Mouse (Mus musculus): ENCODE results near the gene S100a9. TPM values are rescaled to one million over a fixed set of nuclear protein-coding genes. Genes with fewer than 3 reads are reported as not detected.
A peak's percentile ranks its signal among the peaks of the same experiment; 100 is the strongest.

S100a9 gene
- 292 and 431 TPM in 2 replicates for polyA plus RNA-seq (2012; rRNA removed)
- 583 and 836 TPM in 2 replicates for polyA plus RNA-seq (2014; fragmentation: Nextera tagmentation; extraction: Ambion mirVana)

- DNase-seq (ENCODE audit: low read depth in 3 of 3, low spot score in 3 of 3) (peak in 2 of 3 experiments; percentile 10 to 15), ATAC-seq (ENCODE audit: insufficient read depth) (no peak)
- H3K4me2 ChIP-seq (ENCODE audit: low read depth) = no peak within 1 kb of the TSS
- H3K27me3 ChIP-seq (ENCODE audit: control insufficient read depth, insufficient read depth, low read length) = no peaks in the 10 kb centered on the region
- no peaks in the 10 kb centered on the region for H3K36me3 ChIP-seq (replicated peaks; ENCODE audit: control insufficient read depth, insufficient read depth, low read depth)
- H3K4me1 ChIP-seq (replicated peaks; ENCODE audit: control insufficient read depth in 2 of 2, insufficient read depth in 2 of 2, low read length in 1 of 2) = no peaks in the 10 kb centered on the region
- 22% methylated on average over 3 of the region's 3 CpGs for WGBS (ENCODE audit: insufficient replicate concordance)
- no peaks in the 10 kb centered on the region for H3K9me3 ChIP-seq (ENCODE audit: control insufficient read depth, low read length)
- TF ChIP-seq CTCF (IDR thresholded peaks at IDR 0.05; ENCODE audit: low read depth) (no peak), EP300 (IDR thresholded peaks at IDR 0.05; ENCODE audit: low read depth) (no peak)
- H3K4me3 ChIP-seq (ENCODE audit: insufficient read depth in 1 of 2, low read depth in 2 of 2, low read length in 2 of 2) = no peak within 1 kb of the TSS
- H3K27ac ChIP-seq = no peak within 1 kb of the TSS
- H3K9ac ChIP-seq (replicated peaks) = no peak within 1 kb of the TSS
Observed at GRCm38 (mm10) chr3:90695613-90696012, at the start of gene S100a9. TSS of gene S100a9 (minus strand) at chr3:90695721.

GRCm38 (mm10) chr3:90726606-90727005, 31.1 kb upstream of the S100a9 start, which contains the start of gene Pglyrp4:
TSS of gene Pglyrp4 (plus strand) at chr3:90726906.
- no peaks in the 10 kb centered on the region for H3K36me3 ChIP-seq (replicated peaks; ENCODE audit: control insufficient read depth, insufficient read depth, low read depth)
- DNase-seq (ENCODE audit: low read depth in 3 of 3, low spot score in 3 of 3) = no peak

GRCm38 (mm10) chr3:90709591-90710460, 14.3 kb upstream of the S100a9 start:
- Histone ChIP-seq H3K9me3 (ENCODE audit: control insufficient read depth, low read length) (no peaks in the 10 kb centered on the region), H3K4me1 (replicated peaks; ENCODE audit: control insufficient read depth in 2 of 2, insufficient read depth in 2 of 2, low read length in 1 of 2) (no peaks in the 10 kb centered on the region), H3K4me2 (ENCODE audit: low read depth) (no peak overlapping the region), H3K36me3 (replicated peaks; ENCODE audit: control insufficient read depth, insufficient read depth, low read depth) (no peaks in the 10 kb centered on the region), H3K9ac (replicated peaks) (no peak overlapping the region), H3K4me3 (ENCODE audit: insufficient read depth in 1 of 2, low read depth in 2 of 2, low read length in 2 of 2) (no peak overlapping the region), H3K27me3 (ENCODE audit: control insufficient read depth, insufficient read depth, low read length) (no peaks in the 10 kb centered on the region), H3K27ac (no peak overlapping the region)
- 31% methylated on average over 12 of the region's 12 CpGs for WGBS (ENCODE audit: insufficient replicate concordance)
- DNase-seq (ENCODE audit: low read depth in 3 of 3, low spot score in 3 of 3) (peak; percentile 51 to 64 (median 52)), ATAC-seq (ENCODE audit: insufficient read depth) (no peak)
- TF ChIP-seq EP300 (IDR thresholded peaks at IDR 0.05; ENCODE audit: low read depth) (no peak), CTCF (IDR thresholded peaks at IDR 0.05; ENCODE audit: low read depth) (peak; percentile 98)

More at GRCm38 (mm10) chr3:90726606-90727005, 31.1 kb upstream of the S100a9 start, which contains the start of gene Pglyrp4:
- Histone ChIP-seq H3K4me3 (ENCODE audit: insufficient read depth in 1 of 2, low read depth in 2 of 2, low read length in 2 of 2) (no peak within 1 kb of the TSS), H3K9ac (replicated peaks) (no peak within 1 kb of the TSS), H3K27me3 (ENCODE audit: control insufficient read depth, insufficient read depth, low read length) (no peaks in the 10 kb centered on the region), H3K9me3 (ENCODE audit: control insufficient read depth, low read length) (no peaks in the 10 kb centered on the region), H3K4me2 (ENCODE audit: low read depth) (no peak within 1 kb of the TSS), H3K27ac (no peak within 1 kb of the TSS), H3K4me1 (replicated peaks; ENCODE audit: control insufficient read depth in 2 of 2, insufficient read depth in 2 of 2, low read length in 1 of 2) (no peaks in the 10 kb centered on the region)
- ATAC-seq (ENCODE audit: insufficient read depth) = no peak
- WGBS (ENCODE audit: insufficient replicate concordance) = 48% methylated on average over 3 of the region's 3 CpGs
- TF ChIP-seq EP300 (IDR thresholded peaks at IDR 0.05; ENCODE audit: low read depth) = no peak
- no peak for TF ChIP-seq CTCF (IDR thresholded peaks at IDR 0.05; ENCODE audit: low read depth)

GRCm38 (mm10) chr3:90708523-90709202, 13.1 kb upstream of the S100a9 start:
- ATAC-seq (ENCODE audit: insufficient read depth) = no peak
- H3K4me2 ChIP-seq (ENCODE audit: low read depth) = no peak overlapping the region
- no peaks in the 10 kb centered on the region for H3K9me3 ChIP-seq (ENCODE audit: control insufficient read depth, low read length)
- 16% methylated on average over 4 of the region's 4 CpGs for WGBS (ENCODE audit: insufficient replicate concordance)
- H3K27me3 ChIP-seq (ENCODE audit: control insufficient read depth, insufficient read depth, low read length) = no peaks in the 10 kb centered on the region
- no peaks in the 10 kb centered on the region for H3K4me1 ChIP-seq (replicated peaks; ENCODE audit: control insufficient read depth in 2 of 2, insufficient read depth in 2 of 2, low read length in 1 of 2)
- DNase-seq (ENCODE audit: low read depth in 3 of 3, low spot score in 3 of 3) = no peak
- H3K27ac ChIP-seq = no peak overlapping the region
- TF ChIP-seq CTCF (IDR thresholded peaks at IDR 0.05; ENCODE audit: low read depth) = peak; percentile 51
- no peak for TF ChIP-seq EP300 (IDR thresholded peaks at IDR 0.05; ENCODE audit: low read depth)
- H3K9ac ChIP-seq (replicated peaks) = no peak overlapping the region
- H3K4me3 ChIP-seq (ENCODE audit: insufficient read depth in 1 of 2, low read depth in 2 of 2, low read length in 2 of 2) = no peak overlapping the region
- no peaks in the 10 kb centered on the region for H3K36me3 ChIP-seq (replicated peaks; ENCODE audit: control insufficient read depth, insufficient read depth, low read depth)

- no peak overlapping the region for H3K27ac ChIP-seq
- no peak overlapping the region for H3K4me2 ChIP-seq (ENCODE audit: low read depth)
- H3K9me3 ChIP-seq (ENCODE audit: control insufficient read depth, low read length) = no peaks in the 10 kb centered on the region
- WGBS (ENCODE audit: insufficient replicate concordance) = 66% methylated on average over 2 of the region's 2 CpGs
- DNase-seq (ENCODE audit: low read depth in 3 of 3, low spot score in 3 of 3) (no peak), ATAC-seq (ENCODE audit: insufficient read depth) (no peak)
- no peak overlapping the region for H3K9ac ChIP-seq (replicated peaks)
- no peaks in the 10 kb centered on the region for H3K4me1 ChIP-seq (replicated peaks; ENCODE audit: control insufficient read depth in 2 of 2, insufficient read depth in 2 of 2, low read length in 1 of 2)
- no peaks in the 10 kb centered on the region for H3K36me3 ChIP-seq (replicated peaks; ENCODE audit: control insufficient read depth, insufficient read depth, low read depth)
- H3K27me3 ChIP-seq (ENCODE audit: control insufficient read depth, insufficient read depth, low read length) = no peaks in the 10 kb centered on the region
- TF ChIP-seq CTCF (IDR thresholded peaks at IDR 0.05; ENCODE audit: low read depth) (no peak), EP300 (IDR thresholded peaks at IDR 0.05; ENCODE audit: low read depth) (no peak)
- H3K4me3 ChIP-seq (ENCODE audit: insufficient read depth in 1 of 2, low read depth in 2 of 2, low read length in 2 of 2) = no peak overlapping the region
Observed at GRCm38 (mm10) chr3:90702244-90702643, 6.7 kb upstream of the S100a9 start.

Measured in liver, embryonic 14.5 days (tissue).